Mouse (Mus musculus): ENCODE data around the gene Ccdc171.

Ccdc171 gene

GRCm38 (mm10) chr4:83791811-83792210 lies 266.5 kb downstream of the Ccdc171 start:
- no peak for DNase-seq (ENCODE audit: low read depth in 2 of 2, low spot score in 2 of 2)

GRCm38 (mm10) chr4:83794315-83794922 lies 269.1 kb downstream of the Ccdc171 start:
- DNase-seq (ENCODE audit: low read depth in 2 of 2, low spot score in 2 of 2), result no peak

GRCm38 (mm10) chr4:83794930-83795459 lies 269.6 kb downstream of the Ccdc171 start:
- no peak for DNase-seq (ENCODE audit: low read depth in 2 of 2, low spot score in 2 of 2)

GRCm38 (mm10) chr4:83797976-83798375 lies 272.6 kb downstream of the Ccdc171 start:
- DNase-seq (ENCODE audit: low read depth in 2 of 2, low spot score in 2 of 2), result no peak

- DNase-seq (ENCODE audit: low read depth in 2 of 2, low spot score in 2 of 2), result no peak
Observed at GRCm38 (mm10) chr4:83798674-83799430, 273.5 kb downstream of the Ccdc171 start.

GRCm38 (mm10) chr4:83800402-83800801 lies 275.1 kb downstream of the Ccdc171 start:
- DNase-seq (ENCODE audit: low read depth in 2 of 2, low spot score in 2 of 2), result no peak

GRCm38 (mm10) chr4:83816925-83817324 lies 291.6 kb downstream of the Ccdc171 start:
- DNase-seq (ENCODE audit: low read depth in 2 of 2, low spot score in 2 of 2), result no peak

- DNase-seq (ENCODE audit: low read depth in 2 of 2, low spot score in 2 of 2), result no peak
Observed at GRCm38 (mm10) chr4:83829718-83830459, 304.5 kb downstream of the Ccdc171 start.

DNA sequence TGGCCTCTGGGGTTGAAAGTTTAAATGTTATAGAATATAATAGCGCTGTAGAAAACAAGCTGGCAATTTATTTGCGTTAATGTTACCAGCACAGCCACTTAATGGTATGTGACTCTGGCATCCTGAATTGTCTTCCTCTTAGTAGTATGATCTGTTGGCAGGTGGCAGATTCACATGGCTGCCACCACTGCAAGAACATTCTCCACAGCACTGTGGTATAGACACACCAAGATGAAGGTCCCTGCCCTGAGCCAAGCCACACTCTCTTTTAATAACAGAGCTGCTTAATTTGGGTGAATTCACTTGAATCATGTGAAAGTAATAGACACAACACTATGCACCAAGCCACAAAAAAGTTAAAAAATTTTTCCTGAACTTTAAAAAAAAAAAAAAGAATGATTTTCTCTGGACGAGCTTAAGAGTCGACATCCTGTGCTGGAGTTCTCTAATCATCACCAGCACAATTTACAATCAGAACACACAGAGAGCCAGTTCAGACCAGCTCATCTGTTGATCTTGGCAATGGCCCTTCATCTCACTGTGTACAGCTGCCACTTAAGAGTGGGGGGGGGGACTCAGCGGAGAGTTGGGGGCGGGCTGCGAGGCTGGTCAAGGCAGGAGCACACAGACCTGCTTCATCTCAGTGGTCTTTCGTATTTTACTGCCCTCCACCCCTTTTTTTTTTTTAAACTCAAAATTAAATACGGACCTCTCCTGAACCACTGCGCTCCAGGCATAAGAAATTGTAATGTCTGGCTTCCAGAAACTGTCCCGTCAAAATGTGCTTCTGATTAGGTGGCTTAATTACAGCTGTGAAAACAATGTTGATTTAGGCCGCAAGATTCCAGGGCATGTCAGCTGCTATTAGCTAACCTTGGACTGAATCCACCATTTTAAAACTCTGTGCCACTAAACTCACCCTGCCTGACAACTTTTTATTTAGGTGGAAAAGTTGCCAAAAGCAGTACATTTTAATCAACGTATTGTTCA lies 305.8 kb downstream of the Ccdc171 start:
- no peak for DNase-seq (ENCODE audit: low read depth in 2 of 2, low spot score in 2 of 2)

DNA sequence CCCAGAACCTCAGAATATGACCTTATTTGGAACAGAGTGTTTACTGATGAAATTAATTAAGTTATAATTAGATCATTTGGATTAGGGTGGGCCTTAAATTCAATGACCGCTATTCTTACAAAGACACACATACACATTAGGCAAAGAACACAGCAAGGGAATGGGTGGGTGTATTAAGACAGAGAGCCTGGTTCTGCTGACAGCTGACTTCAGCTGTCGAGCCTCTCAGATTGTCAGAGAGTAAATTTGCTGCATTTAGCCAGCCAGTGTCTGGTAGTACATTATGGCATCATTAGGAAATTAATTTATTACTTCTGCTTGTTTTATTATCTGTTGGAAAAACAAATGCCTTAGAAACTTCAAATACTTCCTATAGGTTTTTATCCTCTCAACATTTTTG lies 313.7 kb downstream of the Ccdc171 start:
- no peak for DNase-seq (ENCODE audit: low read depth in 2 of 2, low spot score in 2 of 2)

DNA sequence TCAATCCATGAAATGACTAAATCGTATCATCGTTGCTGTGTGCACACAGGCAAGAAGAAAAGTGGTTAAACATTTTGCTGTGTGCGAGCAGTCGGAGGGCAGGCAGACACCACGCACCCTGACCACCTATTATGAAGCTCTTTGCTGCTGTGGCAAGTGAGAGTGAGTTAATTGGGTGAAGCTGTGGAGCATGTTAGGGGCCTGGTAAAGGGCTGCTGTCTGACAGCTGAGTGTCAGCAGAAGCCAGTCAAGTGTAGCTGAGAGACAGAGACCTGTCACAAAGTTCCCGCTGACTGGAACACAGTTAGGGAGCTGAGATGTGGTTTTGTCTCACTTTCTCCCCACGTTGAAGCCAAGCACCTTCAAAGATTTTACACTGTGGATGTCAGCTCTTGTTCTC lies 321.0 kb downstream of the Ccdc171 start:
- no peak for DNase-seq (ENCODE audit: low read depth in 2 of 2, low spot score in 2 of 2)

DNA sequence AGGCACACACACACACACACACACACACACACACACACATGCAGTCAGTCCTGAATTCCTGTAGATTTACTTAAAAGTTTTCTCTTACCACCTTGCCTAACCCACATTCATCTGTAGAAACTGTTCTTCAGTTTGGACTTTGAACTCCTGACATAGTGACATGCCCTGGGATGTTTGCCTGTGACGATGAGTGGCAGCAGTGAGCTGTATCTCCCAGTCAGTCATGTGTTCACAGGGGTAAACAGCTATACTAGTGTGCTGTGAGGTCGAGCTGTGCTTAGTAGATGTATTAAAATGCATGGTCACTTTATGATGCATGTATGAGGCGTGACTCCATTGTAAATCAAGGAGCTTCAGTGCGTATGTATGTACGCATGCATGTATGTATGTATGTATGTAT lies 328.5 kb downstream of the Ccdc171 start:
- DNase-seq (ENCODE audit: low read depth in 2 of 2, low spot score in 2 of 2), result no peak

- no peak for DNase-seq (ENCODE audit: low read depth in 2 of 2, low spot score in 2 of 2)
Observed at GRCm38 (mm10) chr4:83861706-83862105, 336.4 kb downstream of the Ccdc171 start.

DNA sequence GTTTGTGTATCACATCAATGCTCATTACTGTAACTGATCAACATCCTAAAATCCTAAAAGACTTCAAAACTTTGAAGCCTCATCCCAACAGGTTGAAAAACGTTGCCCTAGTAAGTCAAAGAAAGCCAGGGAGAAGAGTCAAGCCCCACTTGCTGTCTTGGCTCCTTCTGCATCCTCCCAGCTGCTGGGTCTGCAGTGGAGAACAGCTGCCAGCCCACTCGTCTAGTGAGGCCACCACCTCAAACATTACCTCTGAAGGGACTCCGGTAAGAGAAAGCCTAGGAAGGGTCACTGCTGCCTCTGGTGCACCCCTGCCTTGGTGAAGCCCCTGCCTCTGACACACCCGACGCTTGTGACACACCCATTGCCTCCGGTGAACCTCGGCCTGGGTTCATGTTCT lies 336.9 kb downstream of the Ccdc171 start:
- DNase-seq (ENCODE audit: low read depth in 2 of 2, low spot score in 2 of 2), result no peak

DNA sequence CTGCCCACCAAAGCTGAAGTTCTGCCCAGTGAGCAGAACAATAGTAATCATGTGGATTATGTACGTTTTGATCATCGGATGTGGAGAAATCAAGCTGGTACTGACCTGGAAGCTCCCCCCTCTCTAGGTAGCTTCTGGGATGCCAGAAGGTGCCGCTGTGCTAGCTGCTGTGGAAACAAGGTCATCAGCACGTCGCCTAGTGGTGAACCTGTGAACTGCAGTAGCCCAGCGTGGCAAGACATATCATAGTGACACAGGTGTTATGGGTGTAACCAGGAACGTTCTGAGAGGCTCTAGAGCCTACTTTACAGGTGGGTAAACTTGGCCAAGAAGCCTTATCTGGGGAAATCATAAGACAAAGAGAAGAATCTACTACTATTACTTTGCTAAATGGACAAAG lies 351.3 kb downstream of the Ccdc171 start:
- no peak for DNase-seq (ENCODE audit: low read depth in 2 of 2, low spot score in 2 of 2)

GRCm38 (mm10) chr4:83878236-83878635 lies 352.9 kb downstream of the Ccdc171 start:
- no peak for DNase-seq (ENCODE audit: low read depth in 2 of 2, low spot score in 2 of 2)

DNA sequence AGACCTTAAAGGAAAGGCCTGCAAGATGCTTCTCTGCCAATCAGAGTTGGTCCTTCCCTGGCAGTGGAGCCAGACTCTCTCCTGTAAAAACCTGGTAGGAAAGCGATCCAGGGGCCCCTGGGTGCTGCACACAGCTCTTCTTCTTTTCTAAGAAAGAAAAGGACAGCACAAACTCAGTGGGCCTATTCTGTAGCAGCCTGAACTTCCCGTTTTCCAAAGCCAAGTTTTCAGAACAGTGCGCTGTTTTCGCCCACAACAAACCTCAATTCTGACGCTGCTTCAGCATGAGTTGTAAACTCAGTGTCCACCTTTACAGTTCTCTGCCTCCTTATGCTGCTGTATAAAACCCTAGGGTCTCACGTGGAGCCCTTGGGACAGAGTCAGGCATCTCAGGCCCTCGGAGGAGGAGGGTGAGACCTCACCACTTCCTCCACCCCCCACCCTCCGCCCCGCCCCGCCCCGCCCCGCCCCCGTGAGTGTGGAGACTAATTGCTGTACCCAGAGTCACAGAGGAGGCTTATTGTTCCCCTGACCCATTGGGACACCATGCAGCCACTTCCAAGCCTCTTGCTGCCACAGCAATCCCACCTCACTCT lies 363.2 kb downstream of the Ccdc171 start:
- no peak for DNase-seq (ENCODE audit: low read depth in 2 of 2, low spot score in 2 of 2)

- DNase-seq (ENCODE audit: low read depth in 2 of 2, low spot score in 2 of 2), result no peak
Observed at GRCm38 (mm10) chr4:83902081-83902645, 376.8 kb downstream of the Ccdc171 start.
